Mouse (Mus musculus): Measurements from ENCODE around the gene Gm48552. TPM values are rescaled to one million over a fixed set of nuclear protein-coding genes. Genes with fewer than 3 reads are reported as not detected.
A peak's percentile ranks its signal among the peaks of the same experiment; 100 is the strongest.

The Gm48552 gene
- total RNA-seq, 2 experiments from 2014 or later, result 5.6 TPM; not detected in 1

- ATAC-seq (replicated peaks; ENCODE audit: low FRiP score, poor library complexity, severe bottlenecking), result no peak
Measured at GRCm38 (mm10) chr10:81402227-81402765, 13.5 kb downstream of the Gm48552 start.

DNA sequence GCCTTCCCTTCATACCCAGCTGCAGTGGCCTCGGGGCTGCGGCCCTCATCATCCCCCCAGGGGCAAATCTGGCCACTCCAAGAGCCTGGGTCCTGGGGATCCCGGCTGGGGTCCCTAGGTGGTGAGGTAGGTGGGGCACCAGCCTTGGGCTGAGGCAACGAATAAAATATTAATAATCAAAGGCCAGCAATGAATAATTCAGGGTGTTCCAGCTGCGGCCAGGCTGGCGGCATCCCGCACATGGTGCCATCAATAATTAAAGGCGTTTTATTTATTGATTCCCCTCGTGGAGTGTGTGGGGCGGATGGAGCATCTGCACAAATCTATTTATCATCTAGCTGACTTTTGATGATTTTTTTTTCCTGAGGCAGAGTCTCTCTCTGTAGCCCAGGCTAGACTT, 14.7 kb downstream of the Gm48552 start:
- no peak for ATAC-seq (replicated peaks; ENCODE audit: low FRiP score, poor library complexity, severe bottlenecking)

DNA sequence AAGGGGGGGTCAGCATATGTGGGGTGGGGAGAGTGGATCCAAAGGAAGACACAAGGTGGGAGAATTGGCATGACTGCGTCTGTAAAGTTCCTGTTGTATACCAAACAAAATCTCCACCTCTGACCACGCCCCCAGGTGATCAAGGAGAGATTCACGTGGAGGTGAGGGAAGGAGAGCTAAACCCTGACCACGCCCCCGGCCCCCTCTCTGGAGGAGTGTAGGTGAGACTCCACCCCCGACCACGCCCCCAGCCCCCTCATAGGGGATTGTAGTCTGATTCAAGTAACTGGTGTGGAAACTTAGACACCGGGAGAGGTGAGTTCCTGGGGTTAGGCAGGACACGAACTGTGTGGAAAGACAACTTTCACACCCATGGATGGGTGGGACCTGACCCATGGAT, 15.3 kb downstream of the Gm48552 start:
- no peak for ATAC-seq (replicated peaks; ENCODE audit: low FRiP score, poor library complexity, severe bottlenecking)

DNA sequence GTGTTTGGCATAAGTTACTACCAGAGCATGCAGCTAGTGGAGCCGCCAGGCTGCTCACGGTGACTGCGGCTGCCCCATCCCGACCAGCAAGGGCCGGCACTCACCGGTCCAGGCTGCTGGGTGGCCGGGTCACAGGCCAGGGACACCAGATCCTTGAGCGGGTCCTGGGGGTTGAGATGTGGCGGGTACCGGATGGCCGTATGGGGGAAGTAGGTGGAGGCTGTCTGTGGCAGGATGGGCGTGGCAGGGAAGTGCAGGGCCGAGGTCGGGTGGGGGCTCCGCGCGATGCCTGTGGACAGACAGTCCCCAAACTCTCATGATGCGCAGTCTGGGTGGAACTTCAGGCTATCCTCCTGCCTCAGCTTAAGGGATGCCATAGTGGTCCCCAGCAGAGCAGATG, 15.9 kb downstream of the Gm48552 start:
- no peak for ATAC-seq (replicated peaks; ENCODE audit: low FRiP score, poor library complexity, severe bottlenecking)

- ATAC-seq (replicated peaks; ENCODE audit: low FRiP score, poor library complexity, severe bottlenecking), result peak; percentile 44
Measured at GRCm38 (mm10) chr10:81405588-81406201, 16.9 kb downstream of the Gm48552 start.

DNA sequence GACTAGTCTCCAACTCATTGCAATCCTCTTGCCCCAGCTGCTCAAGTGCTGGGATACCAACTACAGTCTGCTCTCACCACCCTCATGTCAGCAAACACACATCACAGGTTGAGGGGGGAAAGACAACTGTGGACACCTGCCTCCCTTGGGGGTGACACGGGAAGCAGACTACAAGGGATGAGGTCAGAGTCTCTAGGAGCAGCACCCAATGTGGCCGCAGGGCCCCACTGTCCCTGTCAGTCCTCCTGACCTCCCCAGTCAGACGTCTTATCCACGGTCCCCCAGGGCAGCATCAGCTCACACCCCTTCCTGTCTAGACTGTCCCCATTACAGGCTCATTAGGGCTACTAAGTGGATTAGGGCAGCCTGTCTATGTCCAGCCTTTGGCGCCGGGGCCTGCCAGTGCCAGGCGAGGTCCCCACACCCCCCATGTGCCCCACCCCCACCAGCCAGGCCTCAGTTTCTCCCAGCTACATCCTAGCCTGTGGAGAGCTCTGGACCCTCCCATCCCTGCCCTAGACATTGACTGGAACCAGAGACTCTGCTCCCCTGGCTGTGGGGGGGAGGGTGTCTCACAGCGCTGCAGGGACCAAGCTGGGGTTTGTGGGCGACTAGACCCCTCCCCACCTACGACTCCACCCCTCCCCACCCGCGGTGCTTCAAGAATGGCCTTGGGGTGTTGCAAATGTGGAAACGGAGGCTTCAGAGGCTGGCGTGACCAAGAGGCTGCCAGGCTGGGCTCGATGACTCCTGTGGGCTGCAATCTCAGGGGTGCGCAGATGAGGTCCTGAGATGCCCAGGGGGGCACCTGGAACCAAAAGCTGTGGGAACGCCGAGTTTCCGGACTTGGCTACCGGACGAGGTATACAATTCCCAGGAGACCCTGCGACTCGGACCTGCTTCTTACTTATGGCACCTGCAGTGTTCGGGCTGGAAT, 18.0 kb downstream of the Gm48552 start:
- ATAC-seq (replicated peaks; ENCODE audit: low FRiP score, poor library complexity, severe bottlenecking), result no peak

GRCm38 (mm10) chr10:81407539-81408423, 19.0 kb downstream of the Gm48552 start:
- ATAC-seq (replicated peaks; ENCODE audit: low FRiP score, poor library complexity, severe bottlenecking), result peak; percentile 51

DNA sequence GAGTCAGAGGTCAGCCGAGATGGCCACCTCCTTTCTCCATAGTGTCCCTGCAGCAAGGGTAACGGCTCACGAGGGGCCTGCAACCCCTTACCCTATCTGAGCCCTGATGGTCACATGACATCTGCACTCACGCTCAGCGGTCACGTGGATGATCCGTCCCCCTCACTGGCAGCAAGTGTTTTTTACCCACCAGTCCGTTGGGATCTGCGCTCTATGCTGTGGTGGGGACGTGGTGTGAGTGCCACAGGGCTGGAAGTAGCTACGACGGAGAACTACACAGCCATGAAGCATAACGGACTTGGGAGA, 19.6 kb downstream of the Gm48552 start:
- no peak for ATAC-seq (replicated peaks; ENCODE audit: low FRiP score, poor library complexity, severe bottlenecking)

DNA sequence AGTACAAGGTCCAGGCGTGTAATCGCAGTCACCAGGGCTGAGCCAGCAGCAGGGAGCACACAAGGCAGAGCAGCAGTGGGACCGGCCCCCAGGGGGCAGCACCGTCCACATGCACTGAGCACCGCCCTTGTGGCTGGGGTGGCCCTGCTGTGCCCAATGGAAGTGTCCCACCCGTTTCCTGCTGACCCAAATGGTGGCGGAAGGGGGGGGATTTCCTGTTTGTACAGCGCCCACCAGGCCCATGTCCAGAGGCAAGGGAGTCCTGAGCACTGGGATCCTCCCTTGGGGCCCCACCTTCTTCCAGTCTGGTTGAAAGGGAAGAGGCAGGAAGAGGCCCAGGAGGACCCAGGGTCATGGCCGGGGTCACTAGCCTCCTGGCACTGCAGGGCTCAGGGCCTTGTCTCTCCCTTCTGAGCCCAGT, 20.1 kb downstream of the Gm48552 start:
- peak; percentile 59 for ATAC-seq (replicated peaks; ENCODE audit: low FRiP score, poor library complexity, severe bottlenecking)

GRCm38 (mm10) chr10:81409330-81409729, 20.5 kb downstream of the Gm48552 start:
- ATAC-seq (replicated peaks; ENCODE audit: low FRiP score, poor library complexity, severe bottlenecking), result no peak

- no peak for ATAC-seq (replicated peaks; ENCODE audit: low FRiP score, poor library complexity, severe bottlenecking)
Measured at GRCm38 (mm10) chr10:81410350-81410749, 21.5 kb downstream of the Gm48552 start.

DNA sequence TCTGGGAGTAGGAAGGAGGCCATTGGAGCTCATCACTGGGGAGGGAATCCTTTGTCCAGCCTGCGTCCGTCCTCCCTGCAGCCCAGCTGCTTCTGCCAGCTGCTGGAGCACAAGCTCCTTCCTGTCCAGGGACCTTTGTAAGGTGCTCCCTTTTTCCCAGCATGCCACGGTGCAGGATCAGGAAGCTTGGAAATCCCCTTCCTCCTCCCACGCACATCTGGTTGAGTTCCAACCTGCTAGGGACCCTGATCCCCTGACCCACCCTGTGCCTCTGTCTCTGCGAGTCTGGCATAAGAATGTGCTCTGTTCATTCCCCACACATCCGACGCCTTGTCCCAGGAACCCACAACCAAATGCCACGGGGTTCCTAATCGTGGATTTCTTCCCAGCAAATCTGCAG, 22.2 kb downstream of the Gm48552 start:
- ATAC-seq (replicated peaks; ENCODE audit: low FRiP score, poor library complexity, severe bottlenecking), result no peak

GRCm38 (mm10) chr10:81411471-81412400, 22.9 kb downstream of the Gm48552 start:
- no peak for ATAC-seq (replicated peaks; ENCODE audit: low FRiP score, poor library complexity, severe bottlenecking)

DNA sequence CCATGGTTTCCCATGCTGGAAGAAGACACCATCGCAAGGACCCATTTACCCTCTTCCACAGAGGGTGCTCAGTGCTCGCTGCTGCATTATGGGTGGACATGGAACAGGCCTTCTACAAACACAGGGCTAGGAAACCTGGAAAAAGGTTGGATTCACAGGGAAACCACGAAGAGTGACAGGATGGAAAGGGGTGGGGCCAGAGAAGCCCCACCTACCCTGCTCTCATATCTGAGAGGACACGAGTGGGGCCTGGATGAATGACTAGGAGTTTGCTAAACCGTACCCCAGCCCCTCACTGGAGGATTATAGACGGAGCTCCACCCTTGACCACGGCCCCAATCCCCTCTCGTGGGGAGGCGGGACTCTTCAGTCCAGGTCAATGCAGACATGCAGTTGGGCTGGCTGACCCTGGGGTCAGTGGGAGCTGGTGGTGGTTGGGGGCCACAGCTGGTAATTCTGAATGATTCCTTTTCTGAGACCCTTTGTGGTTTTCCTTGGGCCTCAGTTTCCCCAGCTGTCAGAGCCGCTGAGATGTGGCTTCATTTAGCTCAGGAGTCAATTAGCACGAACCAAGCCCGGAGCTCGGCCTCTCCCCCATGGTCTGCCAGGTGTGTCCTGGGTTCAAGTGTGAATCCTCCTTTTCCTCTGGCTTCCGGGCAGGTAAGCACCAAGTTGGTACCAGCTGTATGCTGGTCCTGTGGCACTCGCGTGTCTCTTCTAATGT, 23.9 kb downstream of the Gm48552 start:
- no peak for ATAC-seq (replicated peaks; ENCODE audit: low FRiP score, poor library complexity, severe bottlenecking)

DNA sequence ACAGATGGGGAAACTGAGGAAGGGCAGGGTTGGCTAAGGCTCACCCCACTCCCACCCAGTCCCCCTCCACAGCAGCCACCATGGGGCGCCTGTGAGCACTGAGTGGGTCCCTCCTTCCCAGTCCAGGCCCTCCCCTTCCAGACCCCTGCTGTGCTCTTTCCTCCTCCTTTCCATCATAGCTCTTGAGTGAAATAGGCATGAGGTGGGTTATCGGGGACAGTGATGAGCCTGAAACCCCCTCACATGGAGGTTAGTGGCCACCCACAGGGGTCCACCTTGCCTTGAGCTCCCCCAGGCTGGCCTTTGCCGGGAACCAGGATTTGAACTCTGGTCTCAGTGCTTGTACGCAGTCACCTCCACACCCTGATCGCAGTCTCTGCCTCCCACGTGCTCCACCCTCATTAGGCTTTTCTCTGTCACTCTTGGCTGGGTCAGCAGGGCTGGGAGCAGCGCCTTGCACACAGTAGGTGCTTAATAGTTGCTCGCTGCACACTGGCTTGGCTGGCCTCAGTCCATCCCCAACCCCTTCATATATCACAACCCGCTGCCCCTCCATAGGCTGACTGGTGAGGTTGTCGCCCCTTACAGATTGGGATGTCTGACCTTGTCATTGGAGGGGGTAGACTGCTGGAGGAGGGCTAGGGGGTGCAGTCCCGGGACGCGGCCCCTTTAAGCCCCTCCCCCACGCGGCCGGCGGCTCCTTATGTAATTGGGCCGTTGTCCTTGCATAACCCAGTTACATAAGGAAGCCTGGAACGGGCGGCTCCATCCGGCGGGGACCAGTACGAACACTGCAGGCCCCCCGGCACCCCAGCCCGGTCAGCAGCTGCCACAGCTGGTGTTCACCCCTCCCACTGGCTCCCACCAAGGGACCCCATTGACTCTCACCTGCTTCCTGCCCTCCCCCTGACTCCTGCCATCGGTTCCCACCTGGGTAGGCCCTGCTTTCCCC, 24.8 kb downstream of the Gm48552 start:
- ATAC-seq (replicated peaks; ENCODE audit: low FRiP score, poor library complexity, severe bottlenecking), result no peak

- ATAC-seq (replicated peaks; ENCODE audit: low FRiP score, poor library complexity, severe bottlenecking), result no peak
Measured at GRCm38 (mm10) chr10:81414682-81415081, 25.9 kb downstream of the Gm48552 start.

- ATAC-seq (replicated peaks; ENCODE audit: low FRiP score, poor library complexity, severe bottlenecking), result no peak
Measured at GRCm38 (mm10) chr10:81415146-81415545, 26.3 kb downstream of the Gm48552 start.

Measured in erythroblast, adult 5-6 weeks (primary cell).